27 mouse cellular contexts compared by ENCODE assay signal in genomic region chrX:60414563-60415111, GRCm38 (mm10).
"Had no signal": no experiment of that assay in that cellular context is flagged by ENCODE, and none has a peak within 500 bp of the region (broad histone marks: within the 10 kb centered on the region; RNA-seq: fewer than 3 reads in every experiment).

No protein-coding gene starts in this region.

- H3K36me3 ChIP-seq: heart, embryonic 13.5 days; heart, embryonic 15.5 days; hindbrain, embryonic 13.5 days; hindbrain, embryonic 15.5 days; kidney, embryonic 15.5 days; limb, embryonic 13.5 days; limb, embryonic 15.5 days; liver, embryonic 12.5 days had no signal

- H3K4me2 ChIP-seq: heart, embryonic 11.5 days; heart, embryonic 13.5 days; heart, embryonic 15.5 days; hindbrain, embryonic 13.5 days; hindbrain, embryonic 15.5 days; kidney, embryonic 15.5 days; limb, embryonic 13.5 days; limb, embryonic 15.5 days; liver, embryonic 12.5 days had no signal

- H3K4me3 ChIP-seq: gastrocnemius, adult 2 months; heart, embryonic 13.5 days; heart, embryonic 15.5 days; hindbrain, embryonic 13.5 days; hindbrain, embryonic 15.5 days; kidney, embryonic 15.5 days; limb, embryonic 13.5 days; limb, embryonic 15.5 days; liver, embryonic 12.5 days had no signal

- ATAC-seq: hindbrain, postnatal 0 days; intestine, embryonic 16.5 days; liver, embryonic 12.5 days had no signal

- H3K27me3 ChIP-seq: heart, embryonic 13.5 days; heart, embryonic 15.5 days; hindbrain, embryonic 13.5 days; hindbrain, embryonic 15.5 days; kidney, embryonic 15.5 days; limb, embryonic 13.5 days; limb, embryonic 15.5 days; liver, embryonic 12.5 days had no signal

- H3K4me1 ChIP-seq: heart, embryonic 13.5 days; heart, embryonic 15.5 days; hindbrain, embryonic 13.5 days; hindbrain, embryonic 15.5 days; kidney, embryonic 15.5 days; limb, embryonic 13.5 days; limb, embryonic 15.5 days; liver, embryonic 12.5 days had no signal

- DNase-seq: gastrocnemius, adult 2 months; gastrocnemius, postnatal 10 days; gastrocnemius, postnatal 25 days; heart, adult 18-20 months; heart, postnatal 14 days; heart, postnatal 36 days; kidney, adult 11 months; kidney, adult 2 months; kidney, adult 9 months; kidney, postnatal 14 days; kidney, postnatal 36 days; layer of hippocampus, adult 9-11 months; layer of hippocampus, postnatal 36 days; left cerebral cortex, postnatal 4 days had no signal

- H3K9ac ChIP-seq: heart, embryonic 13.5 days; heart, embryonic 15.5 days; hindbrain, embryonic 13.5 days; hindbrain, embryonic 15.5 days; kidney, embryonic 15.5 days; limb, embryonic 13.5 days; limb, embryonic 15.5 days; liver, embryonic 12.5 days; liver, embryonic 14.5 days had no signal

- H3K9me3 ChIP-seq: heart, embryonic 13.5 days; heart, embryonic 15.5 days; hindbrain, embryonic 13.5 days; hindbrain, embryonic 15.5 days; kidney, embryonic 15.5 days; limb, embryonic 13.5 days; limb, embryonic 15.5 days; liver, embryonic 12.5 days had no signal

- H3K27ac ChIP-seq: gastrocnemius, adult 2 months; heart, embryonic 13.5 days; heart, embryonic 15.5 days; hindbrain, embryonic 13.5 days; hindbrain, embryonic 15.5 days; hindbrain, postnatal 0 days; kidney, embryonic 15.5 days; kidney, postnatal 0 days; limb, embryonic 13.5 days; limb, embryonic 15.5 days; liver, embryonic 12.5 days; liver, embryonic 14.5 days had no signal
